Mouse (Mus musculus) gastrocnemius, postnatal 10 days (tissue): ENCODE measurements around the gene Gm16181. TPM values are rescaled to one million over a fixed set of nuclear protein-coding genes. Genes with fewer than 3 reads are reported as not detected.

Source experiments
- DNase-seq: peaks from one replicate; pipeline ENCODE4 v3.0.0; 2021; ENCODE audit warnings: mixed read lengths
- long read RNA-seq, 2 experiments: library from polyadenylated mRNA; stranded (forward); transcript quantifications; one replicate each; pipeline ENCODE4 v2.0.0; 2021
- total RNA-seq, 2 experiments: library from RNA; stranded (reverse); gene quantifications; 2 replicates each; pipeline ENCODE4 v1.2.3; 2021

Gm16181 gene
- not detected for total RNA-seq
- long read RNA-seq, experiment 1 = 0 reads
- long read RNA-seq, experiment 2, partial matches to known transcripts = 0 of 3 reads
- long read RNA-seq, experiment 2, other reads (novel, unspliced or antisense) = 0 of 3 reads

DNA sequence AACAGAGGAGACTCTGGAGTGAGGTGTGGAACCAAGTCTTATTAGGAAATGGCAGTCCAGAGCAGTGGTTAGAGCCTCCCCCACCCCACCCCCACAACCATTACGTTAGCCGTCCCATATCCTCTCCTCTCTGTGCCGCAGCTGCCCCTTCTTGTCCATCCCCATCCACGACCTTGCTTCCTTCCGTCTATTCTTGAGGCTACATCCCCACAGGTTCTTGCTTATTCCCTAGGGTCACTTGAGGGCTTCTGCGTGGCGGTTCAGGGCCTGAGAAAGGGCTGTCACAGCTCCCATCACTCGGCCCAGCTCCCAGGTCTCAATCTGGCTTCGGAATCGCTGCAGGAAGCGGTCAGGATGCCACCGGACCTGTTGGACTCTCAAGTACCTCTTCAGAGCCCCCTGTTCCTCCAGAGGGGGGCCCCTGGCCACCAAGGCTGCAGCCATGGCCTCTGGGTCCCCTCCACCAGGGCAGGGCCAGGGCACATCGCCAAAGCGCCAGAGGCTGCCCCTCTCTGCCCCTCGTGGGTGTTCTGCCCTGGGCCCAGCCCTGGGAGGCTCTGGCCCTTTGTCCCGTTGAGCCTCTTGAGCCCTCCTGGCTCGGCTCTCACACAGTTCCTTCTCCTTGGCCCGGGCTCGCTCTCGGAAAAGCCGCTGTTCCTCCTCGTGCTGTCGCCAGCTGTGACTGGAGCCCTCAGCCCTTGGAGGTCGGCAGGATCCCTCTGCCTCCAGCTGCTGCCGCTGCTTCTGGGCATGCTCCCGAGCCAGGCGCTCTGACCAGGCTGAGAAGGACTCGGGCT, at the start of gene Gm16181:
TSS of gene Gm16181 (plus strand) at position 679 of the 797 bp plus-strand sequence.
- DNase-seq = peak; percentile 53

DNA sequence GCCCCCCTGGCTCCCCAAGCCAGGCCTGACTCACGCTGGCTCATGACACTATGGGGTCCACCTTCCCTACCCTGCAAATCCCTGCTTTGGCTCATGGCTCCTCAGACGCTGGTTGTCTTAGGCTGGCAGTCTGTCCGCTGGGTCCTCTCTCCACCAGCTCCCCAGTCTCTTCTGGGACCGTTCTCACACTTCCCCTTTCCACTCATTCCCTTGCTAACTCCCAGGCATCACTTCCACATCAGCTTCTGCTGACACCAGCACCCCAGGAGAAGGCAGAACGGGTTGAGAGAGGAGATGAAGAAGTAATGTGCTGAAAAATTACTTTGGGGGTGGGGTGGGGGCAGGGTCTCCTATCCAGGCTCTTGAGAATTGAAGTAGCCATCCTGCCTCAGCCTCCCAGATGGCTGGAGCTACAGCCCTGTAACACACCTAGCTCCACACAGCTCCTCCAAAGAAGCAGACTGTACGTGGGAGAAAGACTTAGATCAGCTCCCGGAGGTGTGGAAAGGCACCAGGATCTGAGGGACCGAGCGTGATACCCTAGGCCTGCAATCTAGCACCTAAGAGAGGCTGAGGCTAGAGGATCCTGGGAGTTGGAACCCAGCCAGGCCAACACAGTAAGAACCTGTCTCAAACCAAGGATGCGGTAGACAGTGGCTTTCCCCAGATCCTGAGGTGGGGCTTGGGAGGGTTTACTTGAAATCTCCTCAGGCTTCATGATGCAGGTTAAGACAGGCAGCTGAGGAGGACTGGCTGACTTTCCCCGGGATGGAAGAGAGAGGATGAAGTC, 48.0 kb upstream of the Gm16181 start:
- no peak for DNase-seq

DNA sequence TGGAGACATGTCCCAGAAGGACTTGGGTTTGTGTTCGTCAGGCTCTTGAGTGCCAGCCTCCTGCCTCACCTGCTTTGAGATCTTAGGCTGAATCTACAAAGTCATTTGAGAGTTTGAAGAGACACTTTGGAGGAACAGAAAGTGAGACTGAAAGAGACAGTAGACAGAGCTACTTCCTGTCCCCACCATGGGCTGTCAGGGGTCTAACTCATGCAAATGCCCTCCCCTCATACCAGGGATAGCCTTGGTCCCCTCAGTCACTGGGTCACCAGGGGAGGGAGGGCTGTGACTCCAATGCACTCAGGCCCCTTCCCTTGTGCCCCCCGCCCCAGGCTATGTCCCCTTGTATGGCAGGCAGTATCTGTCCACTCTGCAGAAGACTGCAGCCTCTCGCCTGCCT, 47.3 kb upstream of the Gm16181 start:
- no peak for DNase-seq

GRCm38 (mm10) chr17:35174201-35174977, 46.2 kb upstream of the Gm16181 start:
- no peak for DNase-seq

DNA sequence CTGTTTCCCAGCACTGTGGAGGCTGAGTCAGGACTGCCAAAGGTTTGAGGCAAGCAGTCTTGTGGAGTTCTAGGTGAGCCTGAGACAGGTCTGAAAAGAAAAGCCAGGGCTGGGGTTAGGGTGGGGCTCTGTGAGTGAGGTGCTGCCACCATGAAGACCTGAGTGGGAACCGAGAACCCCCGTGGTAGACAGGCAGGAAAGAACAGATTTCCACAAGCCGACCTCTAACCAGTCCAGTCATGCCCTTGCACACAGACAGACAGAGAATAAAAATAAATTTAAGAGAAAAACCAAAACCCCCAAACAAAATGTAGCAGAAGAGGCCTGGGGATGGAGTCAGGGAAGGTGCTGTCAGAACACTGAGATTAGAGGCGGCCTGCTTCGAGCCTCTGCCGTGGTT, 45.3 kb upstream of the Gm16181 start:
- DNase-seq = no peak

GRCm38 (mm10) chr17:35175968-35176367, 44.7 kb upstream of the Gm16181 start, which contains the start of gene Aif1:
Aif1 (minus strand) TSS chr17:35176068.
- DNase-seq = no peak

DNA sequence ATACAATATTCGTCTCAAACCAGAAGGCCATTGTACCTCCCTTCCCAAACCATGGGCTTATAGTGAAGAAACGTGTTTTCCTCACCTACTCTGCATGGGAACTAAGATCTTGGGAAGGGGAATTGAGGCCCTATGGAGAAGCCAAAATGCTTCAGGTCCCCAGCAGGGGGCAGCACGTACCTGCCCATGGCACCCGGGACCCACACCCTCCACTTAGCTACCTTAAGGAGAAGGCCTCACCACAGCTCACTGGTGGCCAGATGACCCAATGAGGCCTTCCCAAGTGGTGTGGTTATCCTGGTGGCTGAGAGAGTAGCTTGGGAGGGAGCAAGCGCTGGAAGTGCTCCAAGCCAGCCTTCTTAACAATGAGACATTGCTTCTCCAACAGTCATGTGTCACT, 42.1 kb upstream of the Gm16181 start:
- DNase-seq = peak; percentile 83

DNA sequence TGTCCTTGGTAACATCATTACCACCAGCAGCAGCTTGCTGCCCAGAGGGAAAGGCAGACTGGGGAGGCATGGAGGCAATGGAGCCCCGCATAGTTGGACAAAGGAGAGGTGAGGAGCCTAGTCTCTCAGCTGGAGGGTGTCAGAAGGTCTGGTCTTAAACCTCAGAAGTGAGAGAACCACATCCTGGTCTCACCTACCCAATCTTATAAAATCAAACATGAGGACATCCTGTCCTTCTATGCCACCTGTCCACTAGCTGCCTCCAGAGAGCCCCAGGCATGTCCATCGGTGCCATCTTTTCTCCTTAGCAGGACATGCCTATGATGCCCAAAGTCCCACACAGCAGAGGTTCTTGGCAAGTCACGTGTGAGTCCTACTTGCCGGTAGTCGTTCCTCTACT, 40.5 kb upstream of the Gm16181 start:
- no peak for DNase-seq

DNA sequence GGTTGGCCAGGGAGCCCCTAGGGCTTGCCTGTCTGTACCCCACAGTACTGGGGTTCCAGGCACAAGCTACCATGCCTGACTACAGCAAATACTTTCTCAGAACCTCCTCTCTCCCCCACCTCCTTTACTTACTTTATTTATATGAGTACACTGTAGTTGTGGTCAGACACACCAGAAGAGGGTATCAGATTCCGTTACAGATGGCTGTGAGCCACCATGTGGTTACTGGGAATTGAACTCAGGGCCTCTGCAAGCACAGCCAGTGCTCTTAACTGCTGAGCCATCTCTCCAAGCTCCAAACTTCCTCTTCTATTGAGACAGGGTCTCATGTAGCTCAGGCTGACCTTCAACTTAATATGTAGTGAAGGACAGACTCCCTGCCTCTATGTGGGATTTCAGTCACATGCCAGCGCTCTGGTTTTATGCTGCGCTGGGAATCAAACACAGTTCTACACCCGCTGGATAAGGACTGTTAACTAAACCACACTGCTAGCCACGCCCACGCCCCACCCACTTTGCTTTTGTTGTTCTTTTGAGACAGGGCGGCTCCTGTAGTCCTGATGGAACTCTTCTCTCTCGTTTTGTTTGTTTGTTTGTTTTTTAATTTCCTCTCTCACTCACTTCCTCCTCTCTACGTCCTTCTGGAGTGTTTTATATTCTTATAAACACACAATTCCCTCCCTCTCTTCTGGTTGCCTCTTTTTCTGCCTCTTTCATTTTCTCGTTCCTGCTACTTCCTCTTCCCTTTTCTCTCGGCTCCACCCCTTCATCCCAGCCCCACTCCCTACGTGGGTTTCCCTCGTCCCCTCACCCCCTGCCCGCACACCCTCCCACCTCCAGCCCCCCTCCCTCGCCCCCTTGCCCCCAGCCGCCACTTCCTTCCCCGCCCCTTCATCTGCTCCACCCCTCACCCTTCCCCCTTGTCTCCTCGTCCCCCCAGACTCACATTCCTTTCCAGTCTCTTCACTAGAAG, 34.7 kb upstream of the Gm16181 start:
- DNase-seq = peak; percentile 75

DNA sequence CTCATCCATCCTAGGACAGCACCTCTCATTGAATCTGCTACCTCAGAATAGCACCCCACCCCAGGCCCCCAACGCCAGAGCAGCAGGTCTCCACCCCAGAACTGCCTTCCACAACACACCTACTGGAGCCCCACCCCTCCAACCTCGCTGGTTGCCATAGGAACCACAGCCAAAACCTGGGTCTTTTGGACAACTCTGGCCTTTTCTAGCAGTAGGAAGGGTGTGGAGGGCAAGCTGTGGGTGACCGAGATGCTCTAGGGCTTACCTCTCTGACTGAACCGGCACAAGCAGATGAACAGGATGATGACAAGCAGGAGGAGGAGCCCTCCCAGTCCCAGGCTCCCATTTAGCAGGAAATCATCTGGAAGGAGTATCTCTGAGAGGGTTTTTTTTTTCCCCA, 34.0 kb upstream of the Gm16181 start:
- no peak for DNase-seq

DNA sequence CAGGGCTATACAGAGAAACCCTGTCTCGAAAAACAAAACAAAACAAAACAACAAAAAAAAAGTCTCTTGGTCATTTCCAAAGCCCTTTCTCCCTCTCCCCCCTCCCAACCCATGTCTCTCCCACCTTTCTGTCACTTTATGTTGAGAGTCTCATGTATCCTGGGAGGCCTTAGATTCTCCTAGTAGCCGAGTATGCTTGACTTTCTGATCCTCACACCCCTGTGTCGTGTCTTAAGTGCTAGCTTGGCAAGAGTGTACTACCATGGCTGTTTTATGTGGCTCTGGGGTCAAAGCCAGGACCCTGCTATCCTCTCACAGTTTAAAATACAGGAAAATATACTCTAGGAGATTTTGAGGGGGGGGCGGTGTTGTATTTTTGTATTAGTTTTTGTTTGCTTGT, 33.3 kb upstream of the Gm16181 start:
- DNase-seq = no peak

DNA sequence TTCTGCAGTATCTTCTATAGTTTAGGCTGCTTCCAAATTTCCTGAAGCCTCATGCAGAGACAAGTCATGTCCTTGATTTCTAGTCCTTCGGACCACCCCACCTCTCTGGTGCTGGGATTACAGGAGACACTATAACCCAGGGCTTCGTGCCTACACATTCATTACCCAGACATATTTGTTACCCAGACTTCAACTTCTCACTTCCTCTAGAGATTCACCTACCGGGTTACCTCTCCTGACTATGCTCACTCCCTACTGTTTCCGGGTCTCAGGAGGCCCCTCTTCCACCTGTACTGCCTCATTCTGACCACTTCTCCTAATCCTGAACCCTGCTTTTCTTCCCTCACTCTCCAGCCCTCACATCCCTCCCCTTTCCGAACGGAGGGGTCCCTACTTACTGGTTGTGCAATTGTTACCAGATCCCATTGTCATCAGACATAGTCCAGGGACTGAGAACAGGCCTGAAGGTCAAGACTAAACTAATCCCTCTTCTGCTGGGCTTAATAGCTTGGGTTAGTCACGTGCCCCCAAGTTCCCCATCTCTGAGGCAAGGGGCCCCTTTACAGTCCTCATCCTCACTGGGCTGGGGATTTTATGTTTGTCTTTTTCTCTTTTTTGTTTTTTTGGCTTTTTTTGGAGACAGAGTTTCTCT, 32.5 kb upstream of the Gm16181 start, which contains the start of gene Lst1:
TSS of gene Lst1 (minus strand) at position 481 of the 652 bp plus-strand sequence.
- DNase-seq = no peak

DNA sequence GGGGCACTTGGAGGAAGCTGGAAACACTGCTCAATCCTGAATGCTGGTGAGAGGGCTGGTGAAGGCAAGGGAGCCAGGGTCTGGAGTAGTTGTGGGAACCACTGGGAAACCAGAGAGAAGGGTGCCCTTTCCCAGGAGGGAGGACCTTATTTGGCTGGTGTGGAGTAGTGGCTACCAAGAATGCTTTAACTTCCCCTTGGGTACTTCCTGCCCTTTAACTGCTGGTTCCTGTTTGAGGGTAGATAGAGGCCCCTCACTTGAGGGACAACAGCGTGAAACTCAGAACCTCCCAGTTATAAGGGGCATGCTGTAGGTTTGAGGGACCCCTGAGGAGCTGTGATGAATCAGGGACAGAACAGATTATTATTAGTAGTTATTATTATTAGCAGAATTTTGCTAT, 31.4 kb upstream of the Gm16181 start:
- no peak for DNase-seq

DNA sequence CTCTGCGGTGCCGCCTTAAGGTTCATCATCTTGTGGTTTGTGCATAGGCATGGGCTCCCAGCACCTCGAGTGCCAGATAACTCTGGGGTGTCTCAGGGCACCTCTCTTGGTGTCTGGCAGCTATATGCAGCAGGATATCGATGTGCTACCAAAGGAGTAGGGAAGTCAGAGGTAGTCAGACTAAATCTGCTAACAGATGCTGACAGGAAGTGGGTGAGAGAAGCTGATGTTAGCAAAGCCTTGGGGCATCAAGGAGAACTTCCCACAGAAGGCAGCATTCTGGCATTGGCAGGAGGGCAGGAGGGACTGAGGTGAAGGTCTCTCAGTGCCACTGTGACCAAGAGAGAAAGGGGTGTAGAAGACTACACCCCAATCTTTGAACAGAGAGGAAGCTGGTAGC, 30.5 kb upstream of the Gm16181 start:
- DNase-seq = no peak

DNA sequence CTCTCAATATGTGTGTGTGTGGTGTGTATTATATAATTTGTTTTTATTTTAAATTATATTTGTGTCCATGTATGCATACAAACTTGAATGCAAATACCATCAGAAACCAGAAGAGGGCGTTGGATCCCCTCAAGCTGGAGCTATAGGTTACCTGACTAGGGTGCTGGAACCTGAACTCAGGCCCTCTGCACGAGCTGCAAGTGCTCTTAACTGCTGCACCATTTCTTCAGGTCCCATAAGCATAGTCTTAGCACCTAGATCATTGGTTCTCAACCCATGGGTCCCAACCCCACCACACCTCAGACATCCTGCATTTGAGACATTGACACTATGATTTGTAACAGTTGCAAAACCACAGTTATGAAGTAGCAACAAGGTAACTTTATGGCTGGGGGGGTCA, 28.9 kb upstream of the Gm16181 start:
- DNase-seq = no peak

DNA sequence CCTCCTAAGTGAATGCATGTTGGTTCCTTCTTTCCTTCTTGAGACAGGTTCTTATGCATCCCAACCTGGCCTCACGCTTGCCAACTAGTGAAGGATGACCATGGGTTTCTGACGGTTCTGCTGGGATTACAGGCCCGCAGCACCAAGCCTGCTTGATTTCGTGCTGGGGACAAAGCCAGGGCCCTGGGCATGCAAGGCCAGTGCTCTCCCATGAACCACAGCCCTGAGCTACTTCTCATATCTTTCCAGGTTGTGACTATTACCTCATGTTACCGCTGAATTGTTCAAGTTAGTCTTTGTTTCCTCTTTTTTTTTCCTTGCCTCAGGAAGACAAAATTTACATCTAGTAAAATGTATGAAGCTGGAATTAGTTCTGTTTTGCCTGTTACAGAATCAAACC, 27.7 kb upstream of the Gm16181 start:
- DNase-seq = no peak

- no peak for DNase-seq
Measured at GRCm38 (mm10) chr17:35193881-35194843, 26.5 kb upstream of the Gm16181 start, which contains the start of gene Ltb. Ltb (plus strand) TSS chr17:35194439.

- DNase-seq = no peak
Measured at GRCm38 (mm10) chr17:35194844-35195630, 25.6 kb upstream of the Gm16181 start.
